Mouse (Mus musculus) liver, embryonic 13.5 days (tissue): ENCODE measurements at regions not wholly inside any gene's neighbourhood (a gene's known extent, or its start where the extent isn't known, plus 50 kb on each side); places are given as distances from the start of the nearest gene placed in this dataset.
A peak's percentile ranks its signal among the peaks of the same experiment; 100 is the strongest.

Experiments
- ATAC-seq: fragments of 200-750 bp; cut with Nextera tagmentation; 2 replicates; pipeline ENCODE4 v1.8.0; 2017; ENCODE audit warnings: low read depth, mild to moderate bottlenecking, moderate number of reproducible peaks, moderate library complexity
- DNase-seq: peaks from one replicate; pipeline ENCODE4 v3.0.0; 2022
- H3K27ac ChIP-seq: fragments of 300-500 bp; sonication (generic); 2 replicates; pipeline ENCODE4 v1.5.1; 2015; ENCODE audit warnings: moderate library complexity, mild to moderate bottlenecking, inconsistent platforms
- H3K27me3 ChIP-seq: fragments of 300-500 bp; sonication (generic); 2 replicates; pipeline ENCODE4 v1.6.1; 2015; ENCODE audit warnings: mild to moderate bottlenecking, inconsistent platforms
- H3K36me3 ChIP-seq: fragments of 300-500 bp; sonication (generic); 2 replicates; pipeline ENCODE4 v1.6.1; 2015; ENCODE audit warnings: mild to moderate bottlenecking, inconsistent platforms
- H3K4me1 ChIP-seq: fragments of 300-500 bp; sonication (generic); replicated peaks from 2 replicates; pipeline ENCODE4 v1.6.1; 2015; ENCODE audit warnings: inconsistent platforms
- H3K4me2 ChIP-seq: fragments of 300-500 bp; sonication (generic); 2 replicates; pipeline ENCODE4 v1.6.1; 2015; ENCODE audit warnings: inconsistent platforms, mild to moderate bottlenecking, moderate library complexity
- H3K4me3 ChIP-seq: fragments of 300-500 bp; sonication (generic); replicated peaks from 2 replicates; pipeline ENCODE4 v1.5.1; 2015; ENCODE audit warnings: mild to moderate bottlenecking, inconsistent platforms
- H3K9ac ChIP-seq: fragments of 300-500 bp; sonication (generic); 2 replicates; pipeline ENCODE4 v1.6.1; 2015; ENCODE audit warnings: mild to moderate bottlenecking, inconsistent platforms
- H3K9me3 ChIP-seq: fragments of 300-500 bp; sonication (generic); replicated peaks from 2 replicates; pipeline ENCODE4 v1.6.1; 2016; ENCODE audit warnings: inconsistent platforms
- WGBS: fragments of 180-500 bp; shearing (Covaris S2); methylation state at CpG from one replicate; pipeline ENCODE4 v1.1.7; 2015; ENCODE audit not compliant: insufficient replicate concordance; 5-methylcytosine and 5-hydroxymethylcytosine counted together

DNA sequence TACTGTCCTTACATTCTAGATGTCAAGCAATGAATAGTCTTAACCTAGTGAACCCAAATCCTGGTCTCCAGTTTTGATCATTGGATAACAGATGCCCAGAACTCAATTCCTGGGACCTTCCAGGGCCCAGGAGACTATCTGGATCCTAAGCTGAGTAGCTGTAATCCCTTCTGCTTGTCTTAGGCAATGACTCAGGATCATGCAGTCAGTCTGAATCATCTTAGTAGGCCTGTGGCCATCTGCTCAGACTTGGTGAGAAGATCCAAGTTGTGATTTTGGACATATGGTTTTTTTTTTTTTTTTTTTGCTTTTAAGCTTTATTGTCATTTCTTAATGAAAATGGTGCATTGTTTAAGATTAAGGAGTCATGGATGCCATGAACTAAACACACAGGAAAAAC, 95.9 kb downstream of the Otud1 start:
- H3K27ac ChIP-seq, result no peak overlapping the region
- H3K4me2 ChIP-seq, result no peak overlapping the region
- no peak for ATAC-seq
- no peaks in the 10 kb centered on the region for H3K9me3 ChIP-seq
- H3K36me3 ChIP-seq, result no peaks in the 10 kb centered on the region
- DNase-seq, result no peak
- no peak overlapping the region for H3K9ac ChIP-seq
- H3K4me1 ChIP-seq, result no peaks in the 10 kb centered on the region
- no peak overlapping the region for H3K4me3 ChIP-seq
- H3K27me3 ChIP-seq, result no peaks in the 10 kb centered on the region

DNA sequence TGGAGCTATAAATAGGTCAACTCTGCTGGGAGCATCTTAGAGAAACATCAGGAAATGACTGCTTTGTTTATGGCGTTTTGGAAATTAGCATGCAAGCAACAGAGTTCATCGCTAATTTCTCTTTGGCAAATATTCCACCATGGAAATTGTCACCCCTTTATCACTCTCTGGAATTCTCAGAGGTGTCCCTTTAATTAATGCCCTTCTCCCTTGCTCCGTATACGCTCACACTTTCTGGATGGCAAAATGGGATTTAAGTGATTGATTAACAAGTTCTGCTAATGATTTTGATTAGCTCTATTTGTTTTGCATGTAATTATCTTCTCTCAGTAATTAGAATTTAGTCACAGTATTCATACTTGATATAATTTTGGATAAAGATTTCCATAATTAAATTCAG, 100.4 kb downstream of the Otud1 start:
- Histone ChIP-seq H3K27me3 (no peaks in the 10 kb centered on the region), H3K27ac (no peak overlapping the region), H3K4me2 (no peak overlapping the region), H3K4me3 (no peak overlapping the region), H3K36me3 (no peaks in the 10 kb centered on the region), H3K4me1 (no peaks in the 10 kb centered on the region), H3K9ac (no peak overlapping the region), H3K9me3 (no peaks in the 10 kb centered on the region)
- 54% methylated on average over 4 of the region's 4 CpGs for WGBS
- ATAC-seq (no peak), DNase-seq (no peak)

GRCm38 (mm10) chr2:19759169-19759568, 101.6 kb downstream of the Otud1 start:
- Histone ChIP-seq H3K27me3 (no peaks in the 10 kb centered on the region), H3K4me2 (no peak overlapping the region), H3K36me3 (no peaks in the 10 kb centered on the region), H3K9me3 (no peaks in the 10 kb centered on the region), H3K27ac (no peak overlapping the region), H3K4me1 (no peaks in the 10 kb centered on the region), H3K4me3 (no peak overlapping the region), H3K9ac (no peak overlapping the region)
- peak; percentile 41; the same call in 1 of the 2 replicates for ATAC-seq
- 12% methylated on average over 2 of the region's 2 CpGs for WGBS
- DNase-seq, result no peak

- ATAC-seq (no peak), DNase-seq (no peak)
- H3K27me3 ChIP-seq, result no peaks in the 10 kb centered on the region
- H3K27ac ChIP-seq, result no peak overlapping the region
- no peaks in the 10 kb centered on the region for H3K4me1 ChIP-seq
- H3K9ac ChIP-seq, result no peak overlapping the region
- no peak overlapping the region for H3K4me3 ChIP-seq
- H3K4me2 ChIP-seq, result no peak overlapping the region
- WGBS, result 62% methylated on average over 5 of the region's 6 CpGs
- no peaks in the 10 kb centered on the region for H3K9me3 ChIP-seq
- no peaks in the 10 kb centered on the region for H3K36me3 ChIP-seq
Measured at GRCm38 (mm10) chr2:19759577-19759976, 102.0 kb downstream of the Otud1 start.

DNA sequence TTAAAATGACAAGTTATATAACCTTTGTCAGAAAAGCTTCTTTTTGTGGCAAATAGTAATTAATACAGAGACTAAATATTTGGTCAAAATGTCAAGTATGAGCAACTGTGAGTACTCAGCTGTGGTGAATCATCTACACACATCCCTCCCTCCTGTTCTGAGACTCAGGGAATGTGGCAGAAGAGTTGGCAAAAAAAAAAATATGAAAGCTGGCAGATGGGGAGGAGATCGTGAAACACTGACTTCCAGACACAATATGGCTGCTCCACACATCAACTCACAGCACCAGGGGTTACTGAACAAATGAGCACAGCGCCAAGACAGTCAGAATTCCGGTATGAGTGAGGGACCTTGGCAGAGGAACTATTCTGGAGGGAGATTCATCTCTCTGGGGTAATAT, 105.4 kb downstream of the Otud1 start:
- no peaks in the 10 kb centered on the region for H3K27me3 ChIP-seq
- no peak for DNase-seq
- no peak overlapping the region for H3K4me2 ChIP-seq
- H3K4me1 ChIP-seq, result no peaks in the 10 kb centered on the region
- no peaks in the 10 kb centered on the region for H3K36me3 ChIP-seq
- whole genome bisulfite sequencing, result 48% methylated on average over 3 of the region's 3 CpGs
- no peak overlapping the region for H3K9ac ChIP-seq
- H3K4me3 ChIP-seq, result no peak overlapping the region
- no peaks in the 10 kb centered on the region for H3K9me3 ChIP-seq
- no peak for ATAC-seq
- H3K27ac ChIP-seq, result no peak overlapping the region

- Histone ChIP-seq H3K27me3 (no peaks in the 10 kb centered on the region), H3K9ac (no peak overlapping the region), H3K36me3 (no peaks in the 10 kb centered on the region), H3K4me3 (no peak overlapping the region), H3K4me1 (no peaks in the 10 kb centered on the region), H3K4me2 (no peak overlapping the region), H3K27ac (no peak overlapping the region), H3K9me3 (no peaks in the 10 kb centered on the region)
- DNase-seq, result no peak
- WGBS, result 81% methylated on average over 2 of the region's 2 CpGs
- ATAC-seq, result no peak
Measured at GRCm38 (mm10) chr2:19784913-19785312, 124.7 kb upstream of the Etl4 start.

GRCm38 (mm10) chr2:19785663-19786260, 123.8 kb upstream of the Etl4 start:
- H3K4me1 ChIP-seq, result no peaks in the 10 kb centered on the region
- no peaks in the 10 kb centered on the region for H3K27me3 ChIP-seq
- ATAC-seq (no peak), DNase-seq (no peak)
- no peak overlapping the region for H3K4me3 ChIP-seq
- WGBS, result 68% methylated on average over 6 of the region's 6 CpGs
- H3K9me3 ChIP-seq, result no peaks in the 10 kb centered on the region
- no peaks in the 10 kb centered on the region for H3K36me3 ChIP-seq
- H3K4me2 ChIP-seq, result no peak overlapping the region
- no peak overlapping the region for H3K27ac ChIP-seq
- no peak overlapping the region for H3K9ac ChIP-seq

GRCm38 (mm10) chr2:19792177-19792576, 117.4 kb upstream of the Etl4 start:
- no peak for ATAC-seq

DNA sequence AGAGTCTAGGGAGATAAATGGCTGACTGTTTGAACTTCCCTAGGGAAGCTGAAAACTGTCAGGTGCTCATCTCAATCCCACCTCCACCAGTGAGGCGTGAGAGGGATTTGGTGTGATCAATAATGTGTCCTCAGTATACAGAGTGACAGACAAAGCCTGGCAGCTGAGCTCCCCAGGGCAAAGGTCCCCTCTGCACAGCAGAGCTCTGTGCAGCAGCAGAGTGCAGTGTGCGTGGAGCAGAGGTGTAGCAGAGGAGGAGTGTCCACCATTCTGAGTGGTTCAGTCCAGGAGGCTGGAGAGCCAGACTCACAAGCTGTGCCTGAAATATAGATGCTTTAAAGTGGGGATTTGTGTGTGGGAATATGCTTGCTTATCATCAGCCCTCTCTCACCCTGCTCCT, 112.8 kb upstream of the Etl4 start:
- H3K9me3 ChIP-seq, result no peaks in the 10 kb centered on the region
- H3K4me1 ChIP-seq, result no peaks in the 10 kb centered on the region
- WGBS, result 34% methylated on average over 2 of the region's 2 CpGs
- no peaks in the 10 kb centered on the region for H3K36me3 ChIP-seq
- no peak overlapping the region for H3K4me2 ChIP-seq
- DNase-seq, result no peak
- H3K4me3 ChIP-seq, result no peak overlapping the region
- no peak overlapping the region for H3K27ac ChIP-seq
- peak; percentile 83 for ATAC-seq
- no peak overlapping the region for H3K9ac ChIP-seq
- no peaks in the 10 kb centered on the region for H3K27me3 ChIP-seq

More at GRCm38 (mm10) chr2:19792177-19792576, 117.4 kb upstream of the Etl4 start:
- H3K9me3 ChIP-seq, result no peaks in the 10 kb centered on the region
- H3K9ac ChIP-seq, result no peak overlapping the region
- 69% methylated on average over 6 of the region's 6 CpGs for WGBS
- DNase-seq, result no peak
- no peak overlapping the region for H3K4me2 ChIP-seq
- no peaks in the 10 kb centered on the region for H3K36me3 ChIP-seq
- no peak overlapping the region for H3K27ac ChIP-seq
- H3K27me3 ChIP-seq, result no peaks in the 10 kb centered on the region
- no peak overlapping the region for H3K4me3 ChIP-seq
- H3K4me1 ChIP-seq, result no peaks in the 10 kb centered on the region
